Mouse (Mus musculus): ENCODE results near the gene Gng10.

- TF ChIP-seq CTCF (IDR thresholded peaks at IDR 0.05; ENCODE audit: control insufficient read depth, insufficient read depth, insufficient read length) (no peak), MAX (IDR thresholded peaks at IDR 0.05) (no peak), CEBPB (IDR thresholded peaks at IDR 0.05; ENCODE audit: low read depth) (no peak), MYOG (IDR thresholded peaks at IDR 0.05; ENCODE audit: control insufficient read depth, extremely low read depth, insufficient read length) (no peak)
Observed at GRCm38 (mm10) chr4:58990609-58991434, 44.1 kb upstream of the Gng10 start.

Measured in C2C12 (cell line).